Mouse (Mus musculus) kidney, adult 9 months (tissue): ENCODE measurements around the gene Rpl3l.
"Not testable (repeated sequence)": the region's sequence is repeated elsewhere in the genome, so short reads cannot be mapped to it uniquely, and the experiment has no call there.

Source experiments
- DNase-seq: peaks from one replicate; pipeline ENCODE4 v3.0.0; 2022

Rpl3l gene

DNA sequence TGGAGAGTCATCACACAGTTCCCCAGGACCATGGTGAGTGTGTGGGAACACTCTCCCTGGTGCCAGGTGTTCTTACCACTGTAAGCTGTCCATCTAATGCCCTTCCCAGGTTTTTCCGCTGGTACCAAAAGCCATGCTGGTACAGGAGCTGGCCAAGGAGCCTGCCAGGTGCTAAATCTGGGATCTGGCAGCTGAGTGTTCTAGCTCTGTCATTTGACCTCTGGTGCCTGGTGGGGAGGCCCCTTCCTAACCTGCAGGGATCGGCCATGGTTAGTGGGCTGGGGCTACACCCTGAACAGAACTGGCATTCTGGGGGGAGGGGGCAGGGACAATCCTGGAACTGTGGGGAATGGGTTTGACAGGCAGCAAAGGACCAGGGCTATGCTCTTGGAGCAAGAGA, at the start of gene Rpl3l:
TSS of gene Rpl3l (plus strand) at position 203 of the 400 bp plus-strand sequence.
- no peak for DNase-seq

DNA sequence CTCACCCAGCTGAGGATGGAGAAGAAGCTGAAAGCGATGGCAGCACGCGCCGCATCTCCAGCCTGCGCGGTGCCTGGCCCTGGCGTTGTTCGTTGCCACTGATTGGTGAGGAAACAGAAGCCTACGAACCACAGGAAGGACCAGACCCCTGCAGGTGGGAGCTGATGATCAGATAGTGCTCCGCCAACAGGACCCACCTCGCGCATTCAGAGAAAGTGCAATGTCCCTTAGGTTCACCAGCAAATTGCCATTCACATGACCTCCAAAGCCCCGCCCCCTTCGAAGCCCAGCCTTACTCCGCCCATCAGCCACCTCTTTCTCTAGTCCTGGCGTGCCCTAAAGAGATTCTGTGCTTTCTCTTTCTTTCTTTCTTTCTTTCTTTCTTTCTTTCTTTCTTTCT, 41.1 kb upstream of the Rpl3l start:
- DNase-seq, result peak; percentile 66

DNA sequence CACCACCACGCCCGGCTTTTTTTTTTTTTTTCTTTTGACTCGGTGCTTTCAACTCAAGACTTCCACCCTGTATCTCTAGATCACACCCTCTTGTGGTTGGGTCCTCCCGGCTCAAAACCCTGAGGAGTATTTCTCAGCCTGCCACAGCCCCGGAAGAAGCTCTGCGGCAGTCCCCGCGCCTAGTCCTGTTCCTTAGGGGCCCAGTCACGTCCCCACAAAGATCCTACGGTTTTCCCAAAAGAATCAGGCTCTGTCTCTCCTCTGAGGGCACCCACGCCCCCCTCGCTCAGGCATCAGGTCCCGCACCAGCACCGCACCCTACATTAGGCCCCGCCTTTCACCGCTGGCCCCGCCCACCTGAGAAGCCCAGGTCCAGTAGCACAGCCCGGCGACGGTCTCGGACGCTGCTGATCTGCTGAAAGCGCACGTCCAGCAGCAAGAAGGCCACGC, 40.4 kb upstream of the Rpl3l start:
- peak; percentile 56 for DNase-seq

DNA sequence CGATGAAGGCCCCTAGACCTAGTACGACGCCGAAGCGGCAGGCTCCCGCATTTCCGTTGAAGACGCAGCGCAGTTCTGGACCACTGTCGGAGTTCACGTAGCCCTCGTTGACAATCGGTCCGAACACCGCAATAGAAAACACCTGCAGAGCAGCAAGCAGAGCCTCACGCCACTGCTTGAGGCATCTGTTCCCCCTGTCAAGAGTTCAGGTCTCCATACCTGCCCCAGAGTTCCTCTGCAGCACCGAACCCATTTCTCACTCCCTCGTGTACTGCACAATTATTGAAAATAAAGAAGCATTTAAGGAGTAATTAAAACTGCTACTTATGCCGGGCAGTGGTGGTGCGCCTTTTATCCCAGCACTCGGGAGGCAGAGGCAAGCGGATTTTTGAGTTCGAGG, 40.0 kb upstream of the Rpl3l start:
- no peak for DNase-seq

DNA sequence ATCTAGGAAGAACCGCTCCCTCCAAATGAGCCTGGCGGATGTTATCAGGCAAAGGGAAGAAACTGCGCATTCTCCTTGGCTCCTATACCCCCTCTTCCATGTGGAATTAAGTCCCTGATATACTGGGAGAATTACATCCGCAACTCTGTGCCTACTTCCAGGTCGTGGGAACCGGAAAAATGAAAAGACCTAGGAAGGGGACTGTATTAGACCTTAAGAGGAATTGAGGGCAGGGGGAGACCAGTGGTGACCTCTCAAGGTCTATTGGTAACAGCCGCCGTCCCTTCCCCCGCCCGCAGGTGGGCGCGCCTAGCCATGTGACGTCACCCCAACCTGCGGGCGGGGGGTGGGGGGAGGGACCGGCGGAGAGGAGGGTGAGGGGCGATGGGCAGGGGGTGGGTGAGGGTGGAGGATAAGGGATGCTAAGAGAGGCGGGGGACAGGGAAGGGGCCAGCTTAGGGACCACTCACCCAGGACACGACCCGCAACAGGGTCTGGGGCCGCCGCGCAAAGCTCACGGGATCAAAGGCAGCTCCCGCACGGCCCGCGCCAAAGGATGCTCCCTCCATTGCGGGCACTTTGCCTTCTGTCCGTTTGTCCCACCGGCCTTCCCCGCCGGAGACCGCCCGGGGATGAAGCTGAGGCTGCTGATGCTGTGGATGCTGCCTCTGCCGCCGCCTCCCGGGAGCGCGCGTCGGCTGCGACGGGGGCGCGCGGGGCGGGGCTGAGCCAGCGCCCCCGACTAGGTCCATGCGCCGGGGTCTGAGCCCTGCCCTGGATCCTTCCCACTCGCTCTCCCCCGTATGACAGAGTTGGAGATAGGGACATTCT, 38.2 kb upstream of the Rpl3l start, which contains the start of gene Syngr3:
TSS of gene Syngr3 (minus strand) at position 705 of the 831 bp plus-strand sequence.
- DNase-seq, result no peak

DNA sequence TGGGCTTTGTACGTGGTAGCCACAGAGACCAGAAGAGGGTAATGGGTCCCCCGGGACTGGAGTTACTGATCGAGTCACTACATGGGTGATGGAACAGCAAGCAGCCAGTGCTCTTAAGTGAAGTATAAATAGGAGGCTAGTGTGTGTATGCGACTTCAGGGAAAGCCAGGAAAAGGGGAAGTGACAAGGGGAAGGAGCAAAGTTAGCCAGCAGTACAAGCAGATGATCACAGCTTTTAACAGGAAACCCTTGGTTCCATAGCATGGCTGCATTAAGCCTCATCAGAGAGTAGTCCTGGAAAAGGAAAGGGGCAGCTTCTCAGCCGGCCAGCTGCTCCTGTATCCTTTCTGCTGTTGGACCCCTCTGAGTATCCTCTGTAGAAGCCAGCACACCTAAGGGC, 35.2 kb upstream of the Rpl3l start:
- DNase-seq, result no peak

DNA sequence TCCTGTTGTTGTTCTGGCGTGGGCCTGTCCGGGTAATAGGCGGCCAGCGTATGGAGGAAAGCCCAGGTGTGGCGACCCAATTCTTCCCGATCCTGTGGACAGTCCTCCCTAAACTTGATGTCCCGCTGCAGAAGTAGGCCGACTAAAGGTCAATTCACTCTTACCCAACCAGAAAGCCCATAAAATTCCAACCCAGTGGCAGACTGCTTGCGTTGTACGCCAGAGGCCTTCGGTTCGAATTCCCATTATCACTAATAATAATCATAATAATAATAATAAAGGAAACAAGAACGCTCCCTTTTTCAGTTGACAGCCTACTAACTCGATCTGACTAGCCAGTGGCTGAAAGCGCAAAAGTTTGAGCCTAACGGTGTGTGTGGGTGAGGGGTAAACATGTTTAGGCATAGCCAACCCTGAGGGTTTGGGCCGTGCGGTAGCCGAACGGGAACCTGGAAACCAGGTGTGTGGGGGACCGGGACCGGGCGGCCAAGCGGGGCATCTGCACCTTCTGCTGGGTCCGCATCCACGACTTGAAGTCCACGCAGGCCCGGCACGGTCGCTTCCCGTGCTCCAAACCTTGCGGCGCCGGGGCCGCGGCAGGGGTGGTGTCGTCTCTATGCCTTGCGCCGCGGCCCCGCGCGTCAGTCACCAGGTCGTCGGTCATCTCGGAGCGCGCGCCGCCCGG, 32.2 kb upstream of the Rpl3l start:
- DNase-seq, result peak; percentile 63

DNA sequence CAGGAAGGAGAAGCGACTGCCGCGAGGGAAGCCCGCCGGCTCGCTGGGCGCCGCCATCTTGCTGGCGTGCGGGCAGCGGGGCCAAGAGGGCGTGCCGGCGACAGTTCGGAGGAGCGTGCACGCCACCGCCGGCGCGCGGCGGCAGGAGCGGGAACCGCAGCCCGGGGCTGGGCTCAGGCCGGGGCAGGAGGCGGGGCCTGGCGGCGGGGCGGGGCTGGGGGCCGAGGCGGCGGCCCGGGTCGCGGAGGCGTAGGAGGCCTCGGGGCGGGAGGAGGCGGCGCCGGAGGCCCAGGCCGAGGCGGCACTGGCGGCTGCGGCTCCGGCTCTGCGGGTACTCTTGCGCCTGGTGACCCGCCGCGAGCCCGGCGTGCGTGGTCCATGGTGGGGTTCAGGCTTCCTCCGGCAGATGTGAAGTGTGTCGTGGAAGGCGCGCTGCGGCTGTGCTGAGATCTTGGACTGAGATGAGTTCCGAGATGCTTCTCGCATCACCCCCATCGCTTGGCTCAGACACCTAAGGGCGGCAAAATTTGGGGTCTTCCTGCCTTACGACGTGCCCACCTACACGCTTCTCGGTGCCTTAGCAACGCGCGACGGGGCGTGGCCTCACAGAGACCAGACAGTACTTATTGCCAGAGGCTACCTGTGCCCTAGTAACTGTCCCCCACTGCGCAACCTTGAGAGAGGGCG, 31.5 kb upstream of the Rpl3l start, which contains the start of the genes Gfer and Noxo1:
TSS of gene Gfer (minus strand) at position 146 of the 687 bp plus-strand sequence.
TSS of gene Noxo1 (plus strand) at position 224 of the 687 bp plus-strand sequence.
- peak; percentile 84 for DNase-seq

DNA sequence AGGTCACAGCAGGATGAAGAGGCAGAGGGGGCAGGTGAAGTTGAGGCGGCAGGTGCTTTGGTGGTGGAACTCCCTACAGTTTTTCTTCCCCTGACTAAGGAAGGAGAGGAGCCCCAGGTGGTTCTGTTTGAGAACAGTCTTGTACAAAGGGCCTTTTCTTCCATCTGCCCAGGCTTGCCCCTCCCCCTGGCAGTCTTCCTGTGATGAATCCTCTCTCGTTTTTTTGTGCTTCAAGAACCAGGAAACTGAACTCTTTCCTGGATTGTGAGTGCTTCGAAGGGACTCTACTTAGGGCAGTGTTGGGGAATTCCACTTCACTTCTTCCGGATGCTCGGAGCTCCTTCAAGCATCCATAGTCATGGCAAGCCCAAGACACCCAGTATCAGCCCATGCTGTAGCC, 29.6 kb upstream of the Rpl3l start:
- no peak for DNase-seq

DNA sequence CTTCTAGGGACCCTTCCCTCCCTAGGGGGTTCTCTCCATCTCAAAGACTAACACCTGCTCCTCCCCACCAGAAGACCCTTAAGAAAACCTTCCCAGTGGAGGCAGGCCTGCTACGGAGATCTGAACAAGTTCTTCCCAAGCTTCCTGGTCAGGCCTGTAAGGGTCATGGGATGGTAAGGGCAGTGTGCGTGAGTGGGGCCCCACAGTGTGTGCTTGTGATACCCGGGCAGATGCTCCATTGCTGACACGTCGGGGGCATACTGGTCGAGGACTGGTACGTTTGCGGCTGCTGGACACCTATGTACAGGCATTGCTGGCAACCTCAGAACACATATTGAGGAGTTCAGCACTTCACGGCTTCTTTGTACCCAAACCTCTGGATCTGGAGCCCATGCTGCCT, 28.9 kb upstream of the Rpl3l start:
- DNase-seq, result no peak

DNA sequence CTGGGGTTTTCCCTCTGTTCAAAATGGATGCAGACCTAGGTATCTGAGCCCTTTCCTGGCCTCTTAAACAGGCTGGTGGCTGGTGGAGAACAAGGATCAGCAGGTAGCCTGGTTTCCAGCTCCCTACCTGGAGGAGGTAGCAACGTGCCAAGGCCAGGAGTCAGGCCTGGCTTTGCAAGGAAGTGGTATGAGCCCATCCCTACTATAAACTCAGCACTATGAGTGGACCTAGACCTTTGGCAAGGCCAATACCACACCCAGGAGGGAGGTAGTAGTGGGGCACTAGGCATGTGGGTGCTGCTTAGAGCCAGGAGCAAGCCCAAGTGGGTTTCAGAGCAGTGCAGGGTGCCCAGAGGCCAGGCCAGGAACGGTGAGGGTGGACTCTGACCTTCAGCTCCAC, 28.1 kb upstream of the Rpl3l start:
- DNase-seq, result no peak

DNA sequence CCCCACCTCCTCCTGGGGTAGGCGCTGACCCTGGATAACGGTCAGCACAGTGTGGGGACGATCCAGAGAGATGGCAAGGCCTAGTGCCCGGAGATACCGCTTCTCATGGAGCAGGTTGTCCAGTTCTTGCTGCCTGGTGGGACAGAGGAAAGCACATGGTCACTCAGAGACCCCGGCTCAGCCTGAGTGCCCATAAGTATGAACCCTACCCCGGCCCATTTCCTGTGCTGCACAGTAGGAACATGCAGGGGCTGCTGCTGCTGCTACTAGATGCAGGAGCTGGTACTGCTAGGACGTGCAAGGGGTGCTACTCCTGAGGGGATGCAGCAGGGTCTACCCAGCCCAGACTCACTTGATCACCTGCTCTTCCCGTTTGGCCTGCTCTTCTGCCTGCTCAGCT, 26.4 kb upstream of the Rpl3l start:
- no peak for DNase-seq

DNA sequence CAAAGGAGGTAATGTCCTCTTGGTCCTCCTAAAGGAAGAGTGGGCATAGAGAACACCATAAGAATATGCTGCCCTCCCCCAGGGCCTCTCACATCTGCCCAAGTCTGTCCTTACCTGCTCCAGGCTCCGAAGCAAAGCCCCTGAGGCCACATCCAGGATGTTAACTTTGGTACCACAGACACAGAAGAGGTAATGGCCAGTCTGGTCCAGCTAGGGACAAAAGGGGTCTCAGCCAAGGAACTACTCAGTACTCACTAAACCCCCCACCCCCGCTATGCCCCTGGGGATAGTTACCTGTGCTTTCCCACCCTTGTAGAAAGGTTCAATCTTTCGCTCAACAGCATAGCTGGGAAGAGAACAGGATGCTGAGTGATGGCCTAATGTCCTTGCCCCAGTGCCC, 21.8 kb upstream of the Rpl3l start:
- no peak for DNase-seq

DNA sequence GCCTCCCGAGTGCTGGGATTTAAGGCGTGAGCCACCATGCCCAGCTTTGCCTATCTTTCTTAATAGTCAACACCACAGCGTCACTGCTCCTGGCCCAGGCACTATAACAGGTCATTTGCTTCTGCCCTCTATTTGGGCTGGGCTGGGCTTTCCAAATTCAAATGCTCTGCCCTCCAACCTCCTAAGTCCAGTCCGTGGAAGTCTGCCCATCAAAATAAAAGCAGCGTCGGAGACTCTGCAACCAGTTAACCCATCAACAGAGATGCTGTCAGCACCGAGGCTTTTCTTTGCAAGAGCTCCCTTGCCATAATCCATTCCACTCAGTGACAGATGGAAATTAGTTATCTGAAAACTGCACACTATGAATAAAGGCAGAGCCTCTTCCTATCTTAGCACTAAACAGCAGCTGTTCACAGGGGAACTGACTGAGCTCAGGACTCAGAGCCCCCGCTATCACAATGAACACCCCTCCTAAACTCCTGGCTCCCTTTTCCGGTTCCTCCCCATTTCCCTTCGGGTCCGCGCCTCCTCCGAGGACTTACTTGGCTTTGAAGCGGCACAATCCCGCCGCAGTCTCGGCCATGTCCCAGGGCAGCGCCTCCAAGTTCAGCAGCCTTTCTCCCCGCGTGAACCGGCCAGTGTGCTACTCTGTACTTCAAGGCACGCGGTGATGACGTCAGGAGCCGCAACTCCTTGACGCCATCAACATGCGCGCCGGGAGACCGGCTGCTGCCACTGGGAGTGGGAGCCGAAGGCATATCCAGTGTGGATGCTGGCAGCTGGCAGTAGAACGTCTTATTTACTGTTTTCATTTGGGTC, 20.4 kb upstream of the Rpl3l start, which contains the start of gene Tbl3:
TSS of gene Tbl3 (minus strand) at position 679 of the 819 bp plus-strand sequence.
- DNase-seq, result peak; percentile 95

DNA sequence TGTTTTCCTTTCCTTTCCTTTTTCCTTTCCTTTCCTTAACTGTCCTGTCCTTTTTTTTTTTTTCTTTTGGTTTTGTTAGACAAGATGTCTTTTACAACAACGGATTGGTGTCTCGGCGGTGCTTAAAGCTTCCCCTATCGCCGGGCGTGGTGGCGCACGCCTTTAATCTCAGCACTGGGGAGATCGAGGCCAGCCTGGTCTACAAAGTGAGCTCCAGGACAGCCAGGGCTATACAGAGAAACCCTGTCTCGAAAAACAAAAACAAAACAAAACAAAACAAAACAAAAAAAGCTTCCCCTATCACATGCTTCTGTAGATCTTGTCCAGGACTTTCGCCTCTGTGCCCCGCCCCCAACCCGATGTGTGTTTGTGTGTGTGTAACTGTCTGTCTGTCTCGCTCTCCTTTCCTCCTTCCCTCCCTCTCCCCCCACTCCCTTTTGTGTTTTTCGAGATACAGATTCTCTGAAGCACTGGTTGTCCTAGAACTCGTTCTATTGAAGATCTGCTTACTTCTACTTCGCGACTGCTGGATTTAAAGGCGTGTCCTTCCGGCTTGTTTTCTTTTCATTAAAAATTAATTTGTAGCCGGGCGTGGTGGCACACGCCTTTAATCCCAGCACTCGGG, 19.7 kb upstream of the Rpl3l start:
- DNase-seq, result no peak

DNA sequence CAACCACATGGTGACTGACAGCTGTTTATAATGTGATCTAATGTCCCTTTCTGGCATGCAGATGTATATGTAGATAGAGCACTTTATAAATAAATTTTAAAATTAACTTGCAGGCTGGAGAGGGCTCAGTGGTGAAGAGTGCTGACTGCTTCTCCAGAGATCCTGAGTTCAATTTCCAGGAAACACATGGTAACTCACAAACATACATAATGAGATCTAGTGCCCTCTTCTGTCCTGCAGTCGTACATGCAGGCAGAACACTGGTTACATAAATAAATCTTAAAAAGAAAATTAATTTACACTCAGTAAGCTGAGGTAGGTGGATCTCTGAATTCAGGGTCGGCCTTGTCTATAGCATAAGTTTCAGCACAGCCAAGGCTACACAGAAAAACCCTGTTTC, 19.0 kb upstream of the Rpl3l start:
- DNase-seq, result no peak

DNA sequence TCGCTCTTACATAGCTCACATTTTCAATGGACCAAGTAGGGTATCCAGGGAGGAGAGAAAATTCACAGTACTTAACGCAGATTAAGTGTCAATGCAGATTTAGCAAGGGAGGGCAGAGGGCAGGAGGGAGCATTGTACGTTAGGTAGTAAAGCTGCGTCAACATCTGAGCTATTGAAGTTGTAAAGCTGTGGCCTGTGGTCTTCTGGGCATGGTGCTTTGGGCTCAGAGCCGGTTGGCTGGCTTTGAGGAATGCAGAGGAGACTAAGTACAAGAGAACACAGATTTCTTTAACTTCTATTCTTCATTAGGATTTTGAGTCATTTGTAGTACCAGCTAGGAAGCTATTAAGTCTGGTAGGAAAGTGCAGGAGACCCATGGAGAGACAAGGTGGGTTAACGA, 12.1 kb upstream of the Rpl3l start:
- DNase-seq, result no peak

DNA sequence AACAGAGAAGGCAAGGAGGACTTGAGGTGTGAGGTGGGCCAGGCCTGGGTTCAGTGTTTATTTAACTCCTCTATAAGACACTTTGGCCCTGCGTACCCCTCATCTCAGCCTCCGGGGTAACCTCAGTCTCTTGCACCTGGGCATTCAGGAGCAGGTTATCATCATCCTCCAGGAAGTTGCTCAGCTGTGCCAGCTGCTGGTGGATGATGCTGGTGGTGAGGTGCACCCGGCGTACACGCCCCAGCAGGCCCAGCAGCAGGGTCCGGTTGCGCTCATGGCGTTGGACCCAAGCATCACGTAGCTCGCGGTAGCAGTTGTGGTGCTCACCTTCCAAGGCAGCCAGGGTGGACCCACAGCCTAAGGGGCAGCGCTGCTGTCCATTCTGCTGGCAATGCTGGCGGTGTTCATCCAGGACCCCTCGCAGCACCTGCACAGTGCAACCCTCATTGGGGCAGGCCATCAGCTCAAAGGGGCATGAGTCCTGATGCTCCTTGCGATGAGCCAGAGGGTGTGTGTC, 11.4 kb upstream of the Rpl3l start:
- no peak for DNase-seq

DNA sequence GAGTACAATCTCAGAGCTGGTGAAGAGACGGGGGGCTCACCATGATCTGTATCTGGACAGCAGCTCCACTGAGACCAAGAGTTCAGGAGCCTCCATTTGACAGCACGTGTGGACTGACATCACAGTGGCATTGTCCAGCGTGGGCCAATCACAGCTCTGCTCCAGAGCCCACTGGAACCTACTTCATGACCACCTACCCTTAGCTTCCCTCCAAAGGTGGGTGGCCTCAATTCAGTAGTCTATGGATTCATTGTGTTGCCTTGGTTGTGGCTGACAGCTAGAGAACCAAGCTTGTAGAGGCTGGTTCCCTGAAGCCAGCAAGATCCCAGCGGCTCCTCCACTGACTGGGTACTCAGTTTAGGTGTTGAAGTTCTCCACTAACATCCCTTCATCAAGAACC, 9.7 kb upstream of the Rpl3l start, which contains the start of the genes Rnf151 and Rps2:
TSS of gene Rnf151 (minus strand) at position 121 of the 400 bp plus-strand sequence.
TSS of gene Rps2 (plus strand) at position 174 of the 400 bp plus-strand sequence.
- DNase-seq, result no peak

DNA sequence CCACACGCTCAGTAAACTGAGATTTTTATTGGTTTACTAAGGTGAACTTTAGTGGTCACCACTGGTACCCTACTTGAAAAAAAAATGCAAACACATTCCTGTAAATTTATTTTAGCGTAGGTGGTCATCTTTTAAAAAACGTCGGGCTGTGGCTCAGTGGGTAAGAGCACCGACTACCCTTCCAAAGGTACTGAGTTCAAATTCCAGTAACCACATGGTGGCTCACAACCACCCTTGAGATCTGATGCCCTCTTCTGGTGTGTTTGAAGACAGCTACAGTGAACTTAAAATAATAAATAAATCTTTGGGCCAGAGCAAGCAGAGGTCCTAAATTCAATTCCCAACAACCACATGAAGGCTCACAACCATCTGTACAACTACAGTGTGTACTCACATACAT, 8.7 kb upstream of the Rpl3l start:
- DNase-seq, result not testable (repeated sequence)

DNA sequence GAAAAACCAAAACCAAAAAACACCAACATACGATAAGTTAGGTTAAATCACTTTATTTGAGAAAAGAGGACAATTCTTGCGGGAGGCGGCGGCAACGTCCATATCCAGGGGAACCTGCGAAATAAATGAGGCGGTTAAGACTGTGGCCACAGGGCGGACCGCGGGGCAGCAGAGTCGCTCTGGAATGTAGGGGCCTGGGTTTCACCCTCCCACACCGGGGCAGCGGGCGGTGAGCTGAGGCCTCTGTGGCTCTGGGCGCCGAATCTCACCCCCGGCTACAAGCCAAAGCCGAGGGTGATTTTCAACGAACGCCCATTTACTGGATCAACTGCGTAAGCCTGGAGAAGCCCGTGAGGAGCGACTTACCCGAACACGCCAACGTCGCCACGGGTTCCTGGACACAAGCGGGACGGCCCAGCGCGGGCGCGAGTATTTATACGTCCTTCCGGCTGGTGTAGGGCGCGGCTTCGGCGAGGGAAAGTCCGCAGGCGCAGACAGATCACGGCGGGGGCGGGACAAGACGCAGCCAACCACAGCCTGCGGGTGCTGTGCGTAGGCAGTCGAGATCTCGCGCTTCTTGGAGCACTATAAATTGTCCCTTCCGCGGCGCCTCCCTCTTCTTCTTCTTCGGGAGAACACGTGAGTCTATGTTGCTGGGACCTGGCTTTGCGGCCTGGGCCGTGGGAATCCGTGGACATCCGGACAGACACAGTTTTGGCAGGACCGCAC, 8.0 kb upstream of the Rpl3l start:
- DNase-seq, result peak; percentile 99
